Mouse (Mus musculus) heart, adult 11 months (tissue): ENCODE measurements around the gene Tmem251.

ENCODE experiments used
- DNase-seq: peaks from one replicate; pipeline ENCODE4 v3.0.0; 2022

Gene Tmem251

DNA sequence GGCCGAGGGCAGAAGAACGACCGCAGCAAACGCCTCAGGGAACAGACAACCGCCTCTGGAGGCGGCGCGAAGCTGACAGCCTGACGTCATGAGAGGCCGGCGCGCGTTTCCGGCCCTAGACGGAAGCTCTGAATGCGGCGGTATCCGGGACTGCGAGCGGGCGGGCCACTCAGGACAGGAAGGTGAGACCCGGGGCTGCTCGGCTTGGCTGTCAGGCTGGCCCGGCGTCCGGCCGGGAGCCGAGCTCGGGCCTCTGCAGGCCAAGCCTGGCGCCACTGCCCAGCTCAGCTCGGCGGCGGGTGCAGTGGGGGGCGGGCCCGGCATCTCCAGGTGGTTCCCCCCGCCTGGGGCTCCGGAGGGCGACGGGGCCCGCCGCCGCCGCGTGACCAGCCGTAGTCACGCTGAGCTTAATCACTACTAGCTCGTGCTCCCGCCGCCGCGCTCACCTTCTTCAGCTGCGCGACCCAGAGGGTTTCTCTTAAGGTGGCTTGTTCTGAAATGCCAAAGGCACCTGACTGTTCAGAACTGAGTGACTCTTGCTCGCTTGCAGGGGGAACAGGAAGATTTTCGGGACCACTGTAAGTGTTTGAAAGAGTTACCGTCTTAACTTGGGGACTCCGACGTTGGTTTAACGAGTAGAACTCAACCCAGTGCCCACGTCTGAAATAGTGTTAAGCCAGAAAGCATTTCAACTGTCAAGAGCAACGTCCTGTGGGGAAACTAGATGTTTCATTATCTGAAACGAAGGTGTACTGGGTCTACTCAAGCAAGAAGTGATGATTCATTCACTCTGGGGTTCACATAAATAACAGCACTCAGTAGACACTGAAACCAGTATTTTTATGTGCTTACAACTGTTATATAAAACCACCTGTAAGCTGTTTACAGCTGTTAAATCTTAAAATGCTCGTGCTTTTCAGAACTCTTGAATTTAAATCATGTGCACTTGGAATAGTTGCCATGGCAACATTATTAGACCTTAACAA is at the start of gene Tmem251, which contains the start of gene Moap1:
Gene Tmem251 (plus strand): TSS at position 174 of the 986 bp plus-strand sequence.
Gene Moap1 (minus strand): TSS at position 73 of the 986 bp plus-strand sequence.
- DNase-seq = peak; percentile 99

DNA sequence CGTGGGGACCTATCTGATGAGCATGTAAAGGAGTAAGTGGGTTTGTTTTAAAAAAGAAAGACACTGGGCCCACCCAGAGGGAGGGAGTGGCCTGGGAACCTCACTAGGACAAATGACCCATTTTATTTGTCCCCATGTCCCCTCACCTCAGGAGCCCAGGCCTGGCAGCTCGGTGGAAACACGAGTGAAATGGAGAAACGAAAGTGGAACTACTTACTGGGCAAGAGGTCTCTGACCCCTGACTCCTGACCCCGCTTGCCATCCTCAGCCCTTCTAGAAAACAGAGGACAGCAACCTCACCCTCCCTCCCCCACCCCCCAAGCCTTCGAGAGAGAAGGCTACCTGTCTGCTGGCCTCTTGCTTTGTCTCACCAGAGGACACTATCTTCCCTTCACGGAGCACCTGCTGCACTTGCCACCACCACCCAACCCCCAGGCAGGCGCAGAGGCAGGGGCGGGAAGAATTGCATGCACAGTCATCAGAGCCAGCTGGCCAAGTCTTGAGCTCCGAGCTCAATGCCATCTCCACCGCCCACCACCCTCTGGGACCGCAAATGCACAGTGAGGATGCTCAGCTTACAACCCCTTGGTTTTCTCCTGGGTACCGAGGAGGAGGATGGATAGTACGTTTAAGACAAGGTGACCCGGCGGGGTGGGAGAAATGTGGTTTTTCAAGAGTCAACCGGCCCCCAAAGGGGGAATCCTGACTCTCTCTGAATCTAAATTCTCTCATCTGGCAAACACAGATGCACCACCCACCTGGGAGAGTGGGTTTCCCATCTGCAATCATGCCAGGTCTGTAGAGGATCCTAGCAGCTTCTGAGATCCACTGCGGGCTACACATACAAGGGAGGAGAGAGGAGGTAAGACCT is 48.0 kb upstream of the Tmem251 start:
- peak; percentile 87 for DNase-seq

DNA sequence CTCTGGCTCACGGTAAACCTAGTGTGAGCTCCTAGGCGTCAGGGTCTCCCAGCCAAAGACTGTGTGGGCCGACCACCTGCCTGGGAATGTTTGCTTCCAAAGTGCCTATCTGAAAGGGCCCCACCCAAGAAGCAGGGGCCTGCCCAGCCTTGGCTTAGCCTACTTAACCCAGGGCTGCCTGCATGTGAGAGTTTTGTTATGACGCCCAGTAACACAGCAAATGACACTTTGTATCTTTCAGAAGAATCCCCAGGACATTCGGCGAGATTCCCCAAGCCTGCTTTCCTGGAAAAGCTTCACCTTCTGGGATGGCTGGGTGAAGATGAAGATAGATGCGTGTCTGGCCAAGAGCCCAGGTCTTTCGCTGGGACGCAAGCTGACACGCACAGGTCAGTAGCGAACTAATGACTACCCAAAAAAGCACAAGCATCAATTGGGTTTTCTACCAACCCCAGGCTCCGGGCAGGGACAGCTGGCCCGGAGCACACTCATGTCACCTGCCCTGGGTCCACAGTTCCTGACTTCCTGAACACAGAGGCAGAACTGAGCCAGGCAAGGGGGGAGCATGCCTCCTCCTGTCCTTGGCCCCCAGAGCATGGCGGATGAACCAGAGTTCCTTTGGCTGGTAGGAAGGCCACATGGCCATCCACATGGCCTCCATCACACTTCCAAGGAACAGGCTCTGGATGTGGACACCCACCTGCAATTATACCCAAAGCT is 46.8 kb upstream of the Tmem251 start:
- DNase-seq = peak; percentile 87

DNA sequence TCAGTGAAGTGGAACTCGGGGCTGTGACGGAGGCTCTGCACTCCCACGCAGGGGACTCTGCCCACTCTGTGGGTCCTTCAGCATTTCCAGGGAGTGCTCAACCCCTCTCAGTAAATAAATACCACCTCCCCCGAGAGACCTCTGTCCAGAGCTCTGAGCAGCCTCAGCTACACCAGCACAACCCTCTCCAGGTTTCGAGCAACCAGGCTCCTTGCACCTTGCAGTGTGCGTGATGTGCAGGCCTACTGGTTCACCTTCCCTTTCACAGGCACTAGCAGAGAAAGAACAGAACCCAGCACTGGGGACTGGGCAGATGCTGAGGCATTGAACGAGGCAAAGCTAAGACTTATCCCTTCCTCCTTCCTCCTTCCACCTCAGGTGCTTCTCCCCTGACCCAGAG is 46.2 kb upstream of the Tmem251 start:
- DNase-seq = peak; percentile 83

DNA sequence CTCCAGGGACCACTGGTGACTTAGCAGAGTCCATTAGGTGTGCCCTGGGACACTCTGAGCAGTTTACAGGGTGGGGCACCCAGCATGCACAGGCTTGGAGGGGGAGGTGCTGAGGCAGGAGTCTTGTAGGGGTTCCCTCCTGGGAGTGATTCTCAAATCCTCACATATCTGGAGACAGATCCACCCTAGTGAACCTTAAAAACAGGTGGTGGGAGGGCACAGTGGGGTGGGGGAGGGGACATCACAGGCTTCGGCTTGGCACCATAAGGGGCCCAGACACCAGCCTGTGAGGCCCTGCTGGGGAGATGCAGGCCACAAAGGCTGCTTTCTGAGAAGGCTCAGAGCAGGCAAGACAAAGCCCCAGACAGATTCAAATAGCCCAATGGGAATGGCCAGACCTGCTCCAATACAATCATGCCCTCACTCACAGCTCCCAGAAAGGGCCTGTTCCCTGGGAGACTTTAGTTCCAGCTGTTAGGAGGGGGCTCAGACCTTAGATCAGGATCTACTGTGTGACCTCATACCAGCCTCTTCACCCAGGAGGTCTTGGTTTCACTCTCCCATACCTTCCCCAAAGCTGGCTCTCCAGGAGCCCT is 45.4 kb upstream of the Tmem251 start:
- peak; percentile 89 for DNase-seq

DNA sequence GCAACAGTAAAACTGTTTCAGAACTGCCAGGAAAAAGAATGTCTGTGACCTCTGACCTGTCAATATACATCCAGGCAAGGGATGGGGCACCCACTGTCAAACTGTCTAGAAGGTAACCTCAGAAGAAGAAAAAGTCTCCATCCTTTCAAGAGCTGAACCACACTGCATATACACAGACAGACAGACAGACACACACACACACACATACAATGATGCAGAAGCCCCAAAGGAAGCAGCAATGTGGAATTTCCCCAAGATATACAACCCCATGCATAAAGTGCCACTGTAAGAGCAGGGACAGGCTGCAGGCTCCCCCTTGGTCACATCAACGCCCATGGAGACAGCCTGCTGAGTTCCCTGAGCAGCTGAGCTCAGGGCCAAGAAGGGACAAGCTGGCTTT is 44.4 kb upstream of the Tmem251 start:
- peak; percentile 67 for DNase-seq

DNA sequence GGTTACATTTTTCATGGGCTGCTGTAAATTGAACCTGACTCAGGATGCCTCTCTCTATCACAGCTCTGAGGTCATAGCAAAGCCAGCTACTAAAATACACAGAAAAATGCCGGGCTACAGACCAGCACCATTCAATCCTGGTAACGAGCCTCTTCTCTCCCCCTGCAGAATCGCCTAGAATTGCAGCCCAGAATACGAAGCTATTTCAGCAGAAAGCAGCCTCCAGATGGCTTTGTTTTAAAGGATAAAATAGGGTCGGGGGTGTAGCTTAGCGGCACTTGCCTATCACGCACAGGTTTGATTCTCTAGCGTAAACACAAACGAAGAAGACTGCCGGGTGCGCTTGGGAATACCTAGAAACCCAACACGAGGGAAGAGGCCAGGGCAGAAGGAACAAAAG is 43.1 kb upstream of the Tmem251 start:
- peak; percentile 82 for DNase-seq

DNA sequence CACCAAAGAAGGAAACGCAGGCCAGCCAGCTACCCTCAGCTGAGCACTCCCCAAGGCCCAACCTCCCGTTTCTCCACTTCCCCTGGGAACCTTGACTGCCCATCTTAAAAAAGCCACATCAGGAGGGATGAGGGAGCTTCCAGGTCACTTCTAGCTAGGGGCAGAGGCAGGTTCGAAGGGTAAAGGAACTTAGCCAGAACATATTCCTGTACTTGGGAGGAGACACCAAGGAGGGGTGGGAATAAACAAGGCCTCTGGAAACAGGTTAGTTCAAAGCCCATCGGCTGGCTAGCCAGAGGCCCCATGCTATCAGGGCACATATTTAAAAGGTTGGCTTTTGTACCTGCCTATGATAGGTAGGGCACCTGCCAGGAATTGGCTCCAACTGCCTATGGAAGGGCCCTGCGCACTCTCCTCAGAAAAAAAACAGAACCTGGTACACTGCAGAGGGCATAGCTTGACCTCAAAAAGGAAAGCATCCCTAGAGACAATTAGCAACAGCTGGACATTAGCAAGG is 41.8 kb upstream of the Tmem251 start:
- peak; percentile 90 for DNase-seq

DNA sequence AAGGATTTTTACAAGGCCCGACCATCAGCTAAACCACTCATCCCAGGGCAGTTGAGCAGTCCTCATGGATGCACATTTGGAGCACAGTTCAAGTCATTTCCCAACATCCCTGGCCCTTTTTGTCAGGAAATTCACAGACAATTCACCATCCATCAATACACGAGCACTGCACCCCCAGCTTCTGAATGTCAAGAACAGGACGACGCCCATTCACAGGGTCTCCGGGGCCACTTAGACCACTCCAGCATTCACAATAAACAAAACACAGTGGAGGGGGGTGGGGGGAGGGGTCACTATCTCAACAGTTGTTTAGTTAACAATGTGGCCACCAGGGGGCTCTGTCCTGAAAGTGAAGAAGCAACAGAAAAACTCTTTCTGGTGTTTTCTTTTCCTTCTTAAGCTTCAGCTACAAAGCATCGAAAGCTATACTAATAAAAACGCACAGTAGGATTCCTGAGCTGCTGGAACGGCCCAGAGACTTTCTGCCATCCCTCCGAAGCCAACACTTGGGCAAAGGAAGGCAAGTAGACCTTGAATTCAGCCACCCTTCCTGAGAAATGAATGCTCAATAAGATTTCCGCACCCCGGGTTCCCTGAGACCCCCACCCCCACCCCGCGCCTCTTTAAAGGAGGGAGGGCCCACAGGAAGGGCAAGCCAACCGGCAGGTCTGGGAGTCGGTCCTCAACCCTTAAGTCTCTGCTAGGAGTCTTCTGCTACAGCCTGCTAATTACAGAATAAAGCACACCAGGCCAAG is 41.0 kb upstream of the Tmem251 start:
- peak; percentile 95 for DNase-seq

DNA sequence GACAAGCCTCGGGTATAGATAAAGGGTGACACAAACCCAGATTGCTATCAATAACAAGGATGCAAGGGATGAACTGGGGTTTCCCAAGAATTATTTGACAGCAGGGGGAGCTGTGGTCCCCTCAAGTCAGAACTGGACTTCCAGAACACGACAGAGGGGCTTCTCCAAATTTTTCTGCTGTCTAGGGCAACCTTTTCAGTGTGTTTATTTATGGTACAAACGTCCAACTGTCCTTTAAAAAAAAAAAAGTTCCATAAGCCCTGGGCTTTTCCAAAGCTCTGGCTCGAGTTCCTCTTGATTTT is 40.5 kb upstream of the Tmem251 start:
- no peak for DNase-seq

DNA sequence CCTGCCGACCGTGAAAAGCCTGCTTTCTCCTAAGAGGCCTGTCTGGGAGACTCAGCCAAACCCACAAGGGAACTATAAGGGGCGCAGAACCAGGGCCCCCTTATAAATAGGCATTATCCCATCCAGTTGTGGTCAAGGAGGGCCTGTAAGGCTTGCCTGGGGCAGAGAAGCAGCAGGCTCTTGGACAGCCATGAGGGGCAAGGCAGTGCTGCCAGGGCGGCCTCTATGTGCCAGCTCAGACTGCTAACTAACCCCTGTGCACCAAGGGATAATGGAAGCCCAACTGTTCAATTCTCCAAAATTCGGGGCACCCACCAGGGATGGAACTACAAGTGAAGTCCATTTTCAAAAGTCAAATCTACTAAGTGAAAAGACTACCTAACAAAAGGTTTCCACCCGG is 40.1 kb upstream of the Tmem251 start:
- DNase-seq = peak; percentile 93

DNA sequence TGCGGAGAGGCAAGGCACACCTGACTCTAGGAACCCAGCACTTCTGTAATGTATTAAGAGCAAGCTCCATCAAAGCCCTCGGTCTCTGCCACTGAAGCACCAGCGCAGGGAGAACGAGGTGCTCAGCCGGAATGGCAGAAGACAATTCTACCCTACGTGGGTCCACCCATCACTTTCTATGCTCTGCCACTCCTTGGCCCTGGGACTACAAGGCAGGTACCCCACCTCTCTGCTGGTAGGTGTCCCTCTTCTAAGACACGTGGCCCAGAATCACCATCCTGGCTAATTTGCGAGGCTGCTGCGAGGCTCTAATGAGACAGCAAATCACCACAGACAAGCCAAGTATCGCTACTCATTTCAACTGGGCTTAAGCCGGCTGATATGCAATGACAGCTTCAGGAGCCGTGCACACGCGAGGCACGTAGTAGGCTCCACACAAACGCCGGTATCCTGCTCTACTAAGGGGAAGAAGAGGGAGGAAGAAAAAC is 39.6 kb upstream of the Tmem251 start:
- no peak for DNase-seq

DNA sequence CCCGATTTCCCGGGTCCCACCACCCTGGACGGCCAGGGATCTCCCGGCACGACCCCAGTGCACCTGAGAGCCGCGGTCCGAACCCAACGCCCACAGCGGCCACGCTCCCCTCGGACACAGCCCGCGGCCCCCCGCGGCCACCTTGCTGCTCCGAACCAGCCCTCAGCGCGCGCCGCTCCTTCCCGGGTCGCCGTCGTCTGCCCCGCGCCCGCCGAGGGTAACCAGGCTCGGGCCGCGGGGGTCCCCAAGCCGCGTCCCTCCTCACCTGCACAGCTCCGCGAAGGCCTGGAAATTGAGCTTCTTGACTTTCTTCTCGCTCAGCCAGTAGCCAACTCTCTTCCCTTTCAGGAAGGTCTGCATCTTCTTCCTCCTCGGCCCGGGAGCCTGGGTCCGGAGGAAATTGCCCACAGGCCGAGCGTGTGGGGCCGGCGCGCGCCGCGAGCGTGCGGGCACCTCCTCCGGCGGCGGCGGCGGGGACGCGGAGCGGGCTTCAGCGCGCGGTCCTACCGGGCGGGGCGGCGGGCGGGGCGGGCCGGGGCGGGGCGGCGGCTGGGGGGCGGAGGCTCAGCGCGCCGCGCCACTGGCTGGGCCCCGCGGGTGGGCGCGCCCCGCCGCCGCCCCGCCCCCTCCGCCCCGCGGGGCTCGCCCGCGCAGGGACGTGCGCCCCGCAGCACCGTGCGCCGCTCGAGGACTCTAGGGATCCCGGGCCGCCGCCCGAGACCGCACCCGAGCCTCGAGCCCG is 38.9 kb upstream of the Tmem251 start, which contains the start of gene Itpk1:
Gene Itpk1 (minus strand): TSS at position 474 of the 742 bp plus-strand sequence.
- DNase-seq = peak; percentile 96

DNA sequence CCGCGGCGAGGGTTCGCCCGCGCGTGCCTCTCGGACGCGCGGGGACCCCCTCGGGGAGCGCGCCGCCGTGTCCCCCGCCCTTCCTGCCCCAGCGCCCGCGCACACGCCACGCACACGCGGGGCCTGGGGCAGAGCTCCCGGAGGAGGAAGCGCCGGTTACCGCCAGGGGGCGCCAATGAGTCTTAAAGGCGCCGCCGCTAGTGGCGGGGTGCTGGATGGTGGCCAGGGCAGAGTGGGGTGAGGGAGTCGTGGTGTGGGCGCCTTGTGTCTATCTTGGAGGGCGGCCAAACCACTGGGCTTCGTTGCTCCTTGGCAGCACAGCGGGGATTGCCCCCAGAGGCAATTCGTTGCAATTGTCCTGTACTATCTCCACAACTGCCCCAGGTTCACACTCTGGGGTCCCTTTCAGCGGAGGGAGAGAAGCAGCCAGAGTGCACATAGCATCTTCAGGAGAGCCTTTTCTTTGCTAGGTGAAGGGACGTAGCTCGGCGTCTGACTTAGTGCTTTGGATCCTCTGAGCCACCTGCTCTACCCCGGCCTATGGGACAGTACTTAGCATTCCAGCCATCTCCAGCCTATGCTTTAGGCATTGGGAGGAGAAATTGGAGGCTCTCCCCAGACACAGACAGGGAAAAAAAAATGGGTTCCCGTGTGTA is 38.2 kb upstream of the Tmem251 start:
- peak; percentile 98 for DNase-seq

DNA sequence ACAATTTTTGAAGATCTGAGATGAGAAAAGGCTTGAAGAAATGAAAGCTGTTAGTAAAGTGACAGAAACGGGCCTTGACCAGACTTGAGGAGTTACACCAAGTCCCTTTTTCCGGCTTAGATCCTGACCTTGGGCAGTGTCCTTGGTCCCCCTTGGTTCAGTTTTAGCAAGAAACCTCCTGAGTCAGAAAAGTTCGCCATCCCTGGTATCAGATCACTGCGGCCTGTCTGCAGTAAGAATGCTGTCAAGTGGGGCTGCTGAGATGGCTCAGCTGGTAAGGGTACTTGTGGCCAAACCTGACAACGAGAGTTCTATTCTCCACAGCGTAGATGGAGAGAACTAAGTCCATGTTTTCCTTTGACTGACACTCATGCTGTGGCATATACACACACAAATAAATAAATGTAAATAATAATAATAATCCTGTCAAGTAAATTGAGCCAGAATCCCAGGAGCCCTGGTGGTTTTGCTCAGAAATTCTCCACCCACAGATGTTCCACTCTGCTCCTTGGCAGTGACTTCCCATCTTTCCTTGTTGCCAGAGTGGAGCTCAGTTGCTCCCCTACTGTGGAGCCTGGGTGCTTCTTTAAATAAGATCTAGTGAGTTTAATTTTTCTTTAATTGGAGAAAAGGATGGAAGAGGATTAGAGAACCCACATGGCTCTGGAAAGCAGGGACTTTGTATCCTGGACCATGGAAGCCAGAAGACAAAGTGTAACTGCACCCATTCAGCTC is 37.5 kb upstream of the Tmem251 start:
- DNase-seq = no peak

DNA sequence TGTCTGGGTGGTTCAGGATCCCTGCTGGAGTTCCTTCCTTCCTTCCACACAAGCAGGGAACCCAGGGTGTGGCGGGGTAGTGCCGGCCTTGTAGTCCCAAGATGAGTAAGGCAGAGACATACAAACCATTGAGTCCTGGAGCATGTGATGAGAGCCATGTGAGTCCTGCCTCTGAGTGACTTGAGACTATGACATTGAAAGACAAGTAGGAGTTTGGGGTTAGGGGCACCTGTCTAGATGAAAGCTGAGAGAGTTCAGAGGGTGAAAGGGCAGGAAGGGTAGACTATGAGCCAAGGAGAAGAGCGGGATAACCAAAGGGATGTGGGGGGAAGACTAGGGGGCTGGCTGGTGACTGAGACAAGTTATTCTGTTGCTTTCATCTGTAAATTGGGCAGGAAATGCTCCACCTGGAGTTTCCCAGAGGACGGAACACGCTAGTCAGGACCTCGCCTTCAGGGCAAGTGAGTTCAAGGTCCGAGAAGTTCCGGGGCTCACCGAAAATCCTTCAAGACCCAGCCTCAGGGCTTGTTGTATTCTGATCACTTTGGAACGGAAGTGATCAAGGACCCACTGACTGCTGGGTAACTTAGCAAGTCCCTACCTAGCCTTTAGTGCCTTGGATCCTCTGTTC is 36.6 kb upstream of the Tmem251 start:
- DNase-seq = peak; percentile 87

DNA sequence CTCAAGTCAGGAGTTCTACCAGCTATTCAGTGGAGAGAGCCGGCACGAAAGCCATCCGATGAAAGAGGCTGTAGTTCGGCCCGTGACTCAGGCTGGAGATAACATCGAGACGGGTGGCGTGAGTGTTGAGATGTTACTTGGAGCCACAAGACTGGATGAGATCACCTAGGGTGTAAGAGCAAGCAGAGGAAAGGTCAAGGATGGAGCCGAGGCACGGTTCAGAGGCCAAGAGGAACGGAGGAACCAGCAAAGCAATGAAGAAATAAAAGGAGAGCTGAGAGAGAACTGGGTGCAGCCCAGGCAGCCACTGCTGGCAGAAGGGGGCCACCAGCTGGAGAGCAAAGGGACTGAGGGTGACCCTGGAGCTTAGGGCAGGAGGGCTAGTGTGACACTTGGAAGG is 35.3 kb upstream of the Tmem251 start:
- peak; percentile 93 for DNase-seq

DNA sequence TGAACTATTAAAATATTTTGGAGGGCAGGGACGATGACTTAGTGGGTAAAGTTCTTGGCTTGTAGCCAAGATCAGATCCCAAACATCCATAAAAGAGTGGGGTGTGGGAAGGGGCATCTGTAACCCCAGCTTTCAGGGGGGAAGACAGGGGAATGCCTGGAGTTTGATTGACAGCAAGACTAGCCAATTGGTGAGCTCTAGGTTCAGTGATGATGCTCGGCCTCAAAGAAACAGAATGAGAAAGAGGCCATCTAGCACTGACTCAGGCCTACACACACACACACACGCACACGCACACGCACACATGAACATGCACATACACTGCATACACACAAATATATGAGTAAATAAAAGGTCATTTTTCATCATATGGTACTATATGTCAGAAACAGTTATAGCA is 33.7 kb upstream of the Tmem251 start:
- DNase-seq = peak; percentile 56
